Mouse (Mus musculus): ENCODE measurements around the gene Tmco5.
"Not testable (repeated sequence)": the region's sequence is repeated elsewhere in the genome, so short reads cannot be mapped to it uniquely, and the experiment has no call there.

The Tmco5 gene

DNA sequence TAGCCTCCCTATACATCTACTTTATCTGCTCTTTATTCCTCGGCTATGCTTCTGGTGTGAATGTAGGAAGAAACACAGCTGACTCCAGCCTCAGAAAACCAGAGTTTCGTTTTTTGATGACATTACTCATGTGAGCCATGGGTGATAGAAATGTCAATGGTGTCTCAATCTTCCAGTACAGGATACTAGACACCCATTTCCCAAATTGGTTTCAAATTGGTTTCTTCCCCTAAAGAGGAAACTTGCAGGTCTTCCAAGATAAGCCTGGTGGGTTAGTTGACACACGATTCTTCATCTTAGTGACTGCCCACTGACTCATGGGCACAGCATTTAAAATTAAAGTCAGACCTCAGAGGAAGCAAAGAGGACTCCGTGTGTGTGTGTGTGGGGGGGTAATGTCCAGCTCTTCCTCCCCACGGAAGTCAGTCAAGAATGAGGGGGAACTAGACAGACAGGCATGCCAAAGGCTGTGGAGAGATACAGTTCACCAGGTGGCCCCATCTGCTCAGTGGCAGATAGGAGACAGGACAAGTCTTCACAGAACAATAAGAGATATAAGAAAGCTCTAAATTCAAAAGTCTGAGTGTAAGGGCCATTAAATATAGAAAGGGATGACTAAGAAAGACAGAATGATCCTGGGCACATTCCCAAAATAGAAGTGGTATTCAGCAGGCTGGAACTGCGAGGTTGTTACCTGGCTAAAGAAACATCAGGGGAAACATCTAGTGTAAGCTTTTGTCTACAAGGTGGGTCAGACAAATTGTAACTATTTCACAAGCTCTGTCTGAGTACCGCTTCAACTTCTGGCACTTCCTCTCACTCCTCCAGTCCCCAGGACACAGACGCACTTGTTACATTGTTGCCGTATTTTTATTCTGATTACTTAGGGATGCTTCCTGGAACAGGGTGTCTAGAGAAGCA, 44.3 kb downstream of the Tmco5 start:
- in situ Hi-C loops (cut with MboI, MseI): no loop called here

GRCm38 (mm10) chr2:116923684-116924083, 45.2 kb downstream of the Tmco5 start:
- in situ Hi-C loops (cut with MboI, MseI): no loop called here

DNA sequence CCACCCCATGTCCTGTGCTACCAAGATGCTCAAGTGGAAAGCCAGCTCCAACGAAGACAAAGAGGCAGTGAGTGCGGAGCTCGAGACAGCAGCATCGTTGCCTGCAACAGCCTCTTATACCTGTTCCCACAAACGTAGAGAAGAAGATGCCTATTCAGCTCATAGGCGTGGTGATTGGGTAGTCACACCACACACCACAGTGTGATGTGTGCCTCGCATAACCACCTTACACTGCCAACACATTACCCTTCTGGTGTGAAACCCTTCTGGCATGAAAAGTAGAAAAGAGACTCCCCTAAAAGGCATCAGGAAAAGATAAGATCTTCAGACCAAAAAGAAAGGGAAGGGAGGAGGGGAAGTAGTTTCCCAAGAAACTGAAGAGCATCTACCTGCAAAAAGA, 45.8 kb downstream of the Tmco5 start:
- in situ Hi-C loops (cut with MboI, MseI): no loop called here

DNA sequence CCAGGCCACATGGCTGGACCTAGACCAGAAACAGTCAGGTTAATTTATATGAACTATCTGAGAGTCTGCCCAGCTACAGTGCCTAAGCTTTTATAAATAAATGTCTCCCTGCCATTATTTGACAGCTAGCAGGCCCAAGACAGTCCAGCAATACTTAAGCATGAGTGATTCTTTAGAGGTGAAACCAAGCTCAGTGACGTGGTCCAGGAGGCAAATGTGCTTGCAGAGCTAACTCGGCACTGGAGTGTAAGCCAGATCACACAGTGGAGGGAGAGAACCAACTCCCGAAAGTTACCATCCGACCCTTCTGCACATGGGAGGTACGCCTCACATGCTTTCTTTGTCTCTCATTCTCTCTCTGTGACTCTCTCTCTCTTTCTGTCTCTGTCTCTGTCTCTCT, 46.7 kb downstream of the Tmco5 start:
- in situ Hi-C loops (cut with MboI, MseI): no loop called here

DNA sequence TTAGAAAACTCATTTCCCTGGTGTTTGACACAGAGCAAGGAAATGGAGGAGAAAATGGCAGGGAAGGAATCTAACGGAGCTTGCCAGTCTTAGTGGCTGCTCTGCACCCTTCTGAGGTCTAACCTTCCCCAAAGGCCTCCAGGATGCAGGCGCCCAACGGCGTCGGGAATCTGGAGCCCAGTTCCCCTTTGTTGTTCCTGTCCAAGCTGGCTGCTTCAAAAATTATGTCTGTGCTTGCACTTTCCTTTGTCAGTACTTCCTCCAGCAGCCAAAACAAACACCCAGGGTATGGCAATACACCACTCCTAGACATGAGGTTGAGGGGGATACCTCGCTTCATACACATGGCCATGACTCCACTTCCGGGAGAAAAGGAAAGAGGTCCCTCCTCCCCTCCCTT, 53.7 kb downstream of the Tmco5 start:
- in situ Hi-C loops (cut with MboI, MseI): no loop called here

GRCm38 (mm10) chr2:116934236-116934635, 55.7 kb downstream of the Tmco5 start:
- in situ Hi-C loops (cut with MboI, MseI): not testable (repeated sequence)

DNA sequence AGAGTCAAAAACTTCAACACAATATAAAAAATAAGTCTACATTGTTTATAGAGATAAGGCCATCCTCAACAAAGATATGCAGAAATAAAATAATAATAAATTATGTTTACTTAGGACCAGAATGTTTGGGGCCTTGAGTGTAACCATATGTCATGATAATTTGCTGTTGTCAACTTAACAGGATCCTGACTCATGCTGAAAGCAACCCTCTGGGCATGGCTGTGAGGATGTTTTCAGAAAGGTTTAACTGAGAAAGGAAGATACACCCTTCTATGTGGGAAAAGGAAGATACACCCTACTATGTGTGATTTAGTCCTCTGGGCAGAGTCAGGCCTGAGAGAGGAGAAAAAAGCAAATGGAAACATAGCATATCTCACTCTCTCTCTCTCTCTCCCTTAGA, 56.3 kb downstream of the Tmco5 start:
- in situ Hi-C loops (cut with MboI, MseI): no loop called here

GRCm38 (mm10) chr2:116936371-116936770, 57.9 kb downstream of the Tmco5 start:
- in situ Hi-C loops (cut with MboI, MseI): no loop called here

GRCm38 (mm10) chr2:116937166-116937565, 58.7 kb downstream of the Tmco5 start:
- in situ Hi-C loops (cut with MboI, MseI): no loop called here

DNA sequence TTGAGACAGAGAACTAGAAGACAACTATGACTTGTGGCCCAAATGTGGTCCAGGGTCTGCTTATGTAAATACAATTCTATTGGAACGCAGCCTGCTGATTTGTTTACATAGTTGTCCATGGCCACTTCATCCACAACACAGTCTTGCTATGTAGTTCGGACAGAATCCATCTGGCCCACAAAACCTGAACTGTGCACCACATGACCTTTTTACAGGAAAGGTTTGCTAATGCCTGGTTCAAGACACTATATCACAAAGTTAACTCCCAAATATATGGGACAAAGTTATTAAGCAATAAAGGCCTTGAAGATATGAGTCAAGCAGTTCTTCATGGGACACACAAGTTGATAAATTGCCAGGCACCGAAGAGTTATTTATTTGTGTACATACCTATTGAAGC, 63.3 kb downstream of the Tmco5 start:
- in situ Hi-C loops (cut with MboI, MseI): no loop called here

All from T-helper 1 cell (primary cell).